Mouse (Mus musculus): ENCODE results near the gene Eml5. TPM values are rescaled to one million over a fixed set of nuclear protein-coding genes. Genes with fewer than 3 reads are reported as not detected.

Gene Eml5
- polyA plus RNA-seq, 1 experiment from 2014 or later, result 3.3 TPM

DNA sequence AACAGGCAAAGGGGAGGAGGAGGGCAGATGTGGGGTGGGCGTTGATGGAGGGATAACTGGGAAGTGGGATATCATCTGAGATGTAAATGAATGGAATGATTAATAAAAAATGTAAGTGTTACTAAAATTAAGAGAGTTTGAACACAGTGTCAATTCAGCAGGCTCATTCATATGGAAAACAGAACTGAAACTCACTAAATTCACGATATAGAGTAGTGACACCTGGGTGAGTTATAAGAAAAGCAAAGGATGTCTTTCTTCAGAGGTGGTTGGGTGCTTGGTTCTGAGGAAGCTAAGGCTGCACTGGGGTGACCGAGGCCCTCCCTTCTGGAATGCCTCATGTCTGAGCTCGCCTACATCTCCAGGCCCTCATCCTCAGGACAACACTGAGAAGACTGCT is 37.8 kb downstream of the Eml5 start:
- no peak overlapping the region for H3K4me2 ChIP-seq (ENCODE audit: low read depth, low read length)
- H3K27ac ChIP-seq (replicated peaks; ENCODE audit: low read depth, low read length), result no peak overlapping the region
- H3K4me3 ChIP-seq (ENCODE audit: low read depth, low read length), result no peak overlapping the region
- WGBS, result 87% methylated on average over 4 of the region's 4 CpGs
- H3K36me3 ChIP-seq (replicated peaks; ENCODE audit: control insufficient read depth, insufficient read depth, low read depth, low read length), result no peaks in the 10 kb centered on the region
- no peaks in the 10 kb centered on the region for H3K4me1 ChIP-seq (ENCODE audit: control insufficient read depth, insufficient read depth, low read length)
- no peaks in the 10 kb centered on the region for H3K27me3 ChIP-seq (ENCODE audit: control insufficient read depth, insufficient read depth, low read length)
- H3K9ac ChIP-seq (replicated peaks; ENCODE audit: low read length), result no peak overlapping the region
- DNase-seq (ENCODE audit: low spot score), result no peak
- no peaks in the 10 kb centered on the region for H3K9me3 ChIP-seq (replicated peaks; ENCODE audit: control insufficient read depth, low read length)
- ATAC-seq (replicated peaks; ENCODE audit: insufficient number of reproducible peaks, low FRiP score, low TSS enrichment, low read depth), result no peak

DNA sequence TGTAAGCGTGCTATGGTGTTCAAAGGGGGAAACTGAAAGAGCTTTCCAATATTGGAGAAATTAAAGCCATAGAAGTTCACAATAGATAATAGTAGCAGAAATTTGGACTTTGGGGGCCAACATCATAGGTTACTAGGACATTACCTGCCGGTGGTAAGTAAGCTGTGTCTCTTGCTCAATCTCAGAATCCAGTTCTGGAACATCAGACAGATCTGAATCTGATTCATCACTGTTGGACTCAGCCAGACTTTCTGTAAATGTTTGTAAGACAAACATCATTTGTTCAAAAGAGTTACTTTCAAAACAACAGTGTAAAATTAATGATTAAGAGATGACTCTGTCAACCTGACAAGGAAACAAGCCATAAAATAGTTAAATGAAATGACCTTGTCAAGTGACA is 41.0 kb downstream of the Eml5 start:
- Histone ChIP-seq H3K4me1 (ENCODE audit: control insufficient read depth, insufficient read depth, low read length) (no peaks in the 10 kb centered on the region), H3K27ac (replicated peaks; ENCODE audit: low read depth, low read length) (no peak overlapping the region), H3K4me2 (ENCODE audit: low read depth, low read length) (no peak overlapping the region), H3K9ac (replicated peaks; ENCODE audit: low read length) (no peak overlapping the region), H3K27me3 (ENCODE audit: control insufficient read depth, insufficient read depth, low read length) (no peaks in the 10 kb centered on the region), H3K9me3 (replicated peaks; ENCODE audit: control insufficient read depth, low read length) (no peaks in the 10 kb centered on the region), H3K36me3 (replicated peaks; ENCODE audit: control insufficient read depth, insufficient read depth, low read depth, low read length) (no peaks in the 10 kb centered on the region), H3K4me3 (ENCODE audit: low read depth, low read length) (no peak overlapping the region)
- ATAC-seq (replicated peaks; ENCODE audit: insufficient number of reproducible peaks, low FRiP score, low TSS enrichment, low read depth) (no peak), DNase-seq (ENCODE audit: low spot score) (no peak)
- WGBS, result 81% methylated on average over 2 of the region's 2 CpGs

DNA sequence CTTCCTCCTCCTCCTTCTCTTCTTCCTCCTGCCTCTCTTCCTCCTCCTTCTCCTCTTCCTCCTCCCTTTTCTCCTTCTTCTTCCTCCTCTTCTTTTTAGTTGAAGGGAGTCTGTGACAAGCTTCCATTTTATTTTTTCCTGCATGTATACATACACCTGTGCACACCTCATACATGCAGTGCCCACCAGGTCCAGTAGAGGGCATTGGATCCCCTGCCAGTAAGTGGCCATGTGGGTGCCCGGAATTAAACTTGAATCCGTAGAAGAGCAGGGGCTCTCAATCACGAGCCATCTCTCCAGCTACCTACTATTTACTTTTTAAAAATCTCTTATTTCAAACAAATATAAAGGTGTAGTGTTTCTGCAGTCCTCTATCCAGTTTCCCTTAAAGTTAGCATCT is 50.5 kb downstream of the Eml5 start:
- no peak overlapping the region for H3K27ac ChIP-seq (replicated peaks; ENCODE audit: low read depth, low read length)
- H3K9ac ChIP-seq (replicated peaks; ENCODE audit: low read length), result no peak overlapping the region
- ATAC-seq (replicated peaks; ENCODE audit: insufficient number of reproducible peaks, low FRiP score, low TSS enrichment, low read depth), result no peak
- H3K4me1 ChIP-seq (ENCODE audit: control insufficient read depth, insufficient read depth, low read length), result no peaks in the 10 kb centered on the region
- peak; percentile 69 for DNase-seq (ENCODE audit: low spot score)
- H3K9me3 ChIP-seq (replicated peaks; ENCODE audit: control insufficient read depth, low read length), result no peaks in the 10 kb centered on the region
- no peak overlapping the region for H3K4me3 ChIP-seq (ENCODE audit: low read depth, low read length)
- H3K4me2 ChIP-seq (ENCODE audit: low read depth, low read length), result no peak overlapping the region
- H3K36me3 ChIP-seq (replicated peaks; ENCODE audit: control insufficient read depth, insufficient read depth, low read depth, low read length), result no peaks in the 10 kb centered on the region
- WGBS, result 30% methylated on average over 3 of the region's 3 CpGs
- no peaks in the 10 kb centered on the region for H3K27me3 ChIP-seq (ENCODE audit: control insufficient read depth, insufficient read depth, low read length)

- Histone ChIP-seq H3K36me3 (replicated peaks; ENCODE audit: control insufficient read depth, insufficient read depth, low read depth, low read length) (no peaks in the 10 kb centered on the region), H3K4me1 (ENCODE audit: control insufficient read depth, insufficient read depth, low read length) (no peaks in the 10 kb centered on the region), H3K4me3 (ENCODE audit: low read depth, low read length) (no peak overlapping the region), H3K27ac (replicated peaks; ENCODE audit: low read depth, low read length) (no peak overlapping the region), H3K4me2 (ENCODE audit: low read depth, low read length) (no peak overlapping the region), H3K9me3 (replicated peaks; ENCODE audit: control insufficient read depth, low read length) (no peaks in the 10 kb centered on the region), H3K9ac (replicated peaks; ENCODE audit: low read length) (no peak overlapping the region), H3K27me3 (ENCODE audit: control insufficient read depth, insufficient read depth, low read length) (no peaks in the 10 kb centered on the region)
- 94% methylated on average over 3 of the region's 3 CpGs for WGBS
- DNase-seq (ENCODE audit: low spot score) (no peak), ATAC-seq (replicated peaks; ENCODE audit: insufficient number of reproducible peaks, low FRiP score, low TSS enrichment, low read depth) (no peak)
Measured at GRCm38 (mm10) chr12:98844774-98845173, 56.5 kb downstream of the Eml5 start.

DNA sequence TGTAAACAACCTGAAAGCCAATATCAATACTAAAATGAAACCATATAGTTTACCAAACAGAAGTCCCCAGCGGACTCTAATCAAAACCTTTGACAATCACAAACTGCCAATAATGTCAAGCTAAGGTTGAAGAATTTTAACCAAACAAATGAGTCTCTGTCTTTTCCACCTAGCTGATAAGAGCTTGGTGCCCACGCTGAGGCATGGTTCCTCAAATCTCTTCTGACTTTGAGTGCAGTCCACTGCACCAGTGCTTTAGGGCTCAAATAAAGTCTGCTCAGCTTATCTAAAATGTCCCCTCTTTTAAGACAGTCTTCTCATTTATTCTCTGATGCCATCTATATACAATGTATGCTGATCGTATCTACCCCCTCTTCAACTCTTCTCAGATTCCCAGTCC is 61.1 kb downstream of the Eml5 start:
- Histone ChIP-seq H3K27me3 (ENCODE audit: control insufficient read depth, insufficient read depth, low read length) (no peaks in the 10 kb centered on the region), H3K36me3 (replicated peaks; ENCODE audit: control insufficient read depth, insufficient read depth, low read depth, low read length) (no peaks in the 10 kb centered on the region), H3K4me2 (ENCODE audit: low read depth, low read length) (no peak overlapping the region), H3K4me3 (ENCODE audit: low read depth, low read length) (no peak overlapping the region), H3K9me3 (replicated peaks; ENCODE audit: control insufficient read depth, low read length) (no peaks in the 10 kb centered on the region), H3K4me1 (ENCODE audit: control insufficient read depth, insufficient read depth, low read length) (no peaks in the 10 kb centered on the region), H3K9ac (replicated peaks; ENCODE audit: low read length) (no peak overlapping the region), H3K27ac (replicated peaks; ENCODE audit: low read depth, low read length) (no peak overlapping the region)
- 84% methylated on average over 3 of the region's 3 CpGs for WGBS
- no peak for DNase-seq (ENCODE audit: low spot score)
- ATAC-seq (replicated peaks; ENCODE audit: insufficient number of reproducible peaks, low FRiP score, low TSS enrichment, low read depth), result no peak

DNA sequence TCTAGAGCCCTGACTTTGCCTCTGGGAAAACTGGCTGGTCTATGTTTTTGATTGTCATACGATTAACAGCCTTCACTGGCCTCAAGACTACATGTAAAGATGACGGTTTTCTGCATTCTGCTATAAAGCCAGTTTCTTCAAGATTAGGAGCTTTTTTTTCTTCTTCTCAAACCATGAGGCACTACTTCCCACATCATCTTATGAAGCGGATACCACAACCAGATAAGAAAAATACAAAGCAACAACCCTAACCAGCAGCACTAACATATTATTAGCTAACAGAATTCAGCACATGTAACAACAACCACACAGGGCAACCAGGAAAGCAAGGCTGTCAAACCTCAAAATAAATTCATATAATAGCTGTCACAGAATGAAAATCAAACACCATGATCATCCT is 63.3 kb downstream of the Eml5 start:
- WGBS, result 86% methylated on average over 3 of the region's 3 CpGs

GRCm38 (mm10) chr12:98835466-98835865 is 65.8 kb downstream of the Eml5 start:
- Histone ChIP-seq H3K9me3 (replicated peaks; ENCODE audit: control insufficient read depth, low read length) (no peaks in the 10 kb centered on the region), H3K27ac (replicated peaks; ENCODE audit: low read depth, low read length) (no peak overlapping the region), H3K9ac (replicated peaks; ENCODE audit: low read length) (no peak overlapping the region), H3K4me2 (ENCODE audit: low read depth, low read length) (no peak overlapping the region), H3K27me3 (ENCODE audit: control insufficient read depth, insufficient read depth, low read length) (no peaks in the 10 kb centered on the region), H3K4me3 (ENCODE audit: low read depth, low read length) (no peak overlapping the region), H3K4me1 (ENCODE audit: control insufficient read depth, insufficient read depth, low read length) (no peaks in the 10 kb centered on the region), H3K36me3 (replicated peaks; ENCODE audit: control insufficient read depth, insufficient read depth, low read depth, low read length) (no peaks in the 10 kb centered on the region)
- DNase-seq (ENCODE audit: low spot score) (no peak), ATAC-seq (replicated peaks; ENCODE audit: insufficient number of reproducible peaks, low FRiP score, low TSS enrichment, low read depth) (no peak)
- WGBS, result 82% methylated on average over 2 of the region's 2 CpGs

More for the DNA sequence above, 63.3 kb downstream of the Eml5 start:
- Histone ChIP-seq H3K27me3 (ENCODE audit: control insufficient read depth, insufficient read depth, low read length) (no peaks in the 10 kb centered on the region), H3K4me2 (ENCODE audit: low read depth, low read length) (no peak overlapping the region), H3K9ac (replicated peaks; ENCODE audit: low read length) (no peak overlapping the region), H3K9me3 (replicated peaks; ENCODE audit: control insufficient read depth, low read length) (no peaks in the 10 kb centered on the region), H3K36me3 (replicated peaks; ENCODE audit: control insufficient read depth, insufficient read depth, low read depth, low read length) (no peaks in the 10 kb centered on the region), H3K4me1 (ENCODE audit: control insufficient read depth, insufficient read depth, low read length) (no peaks in the 10 kb centered on the region), H3K27ac (replicated peaks; ENCODE audit: low read depth, low read length) (no peak overlapping the region), H3K4me3 (ENCODE audit: low read depth, low read length) (no peak overlapping the region)
- ATAC-seq (replicated peaks; ENCODE audit: insufficient number of reproducible peaks, low FRiP score, low TSS enrichment, low read depth) (no peak), DNase-seq (ENCODE audit: low spot score) (no peak)

- no peaks in the 10 kb centered on the region for H3K27me3 ChIP-seq (ENCODE audit: control insufficient read depth, insufficient read depth, low read length)
- no peaks in the 10 kb centered on the region for H3K4me1 ChIP-seq (ENCODE audit: control insufficient read depth, insufficient read depth, low read length)
- no peak overlapping the region for H3K4me3 ChIP-seq (ENCODE audit: low read depth, low read length)
Measured at GRCm38 (mm10) chr12:98834879-98835278, 66.4 kb downstream of the Eml5 start.

More at GRCm38 (mm10) chr12:98834879-98835278, 66.4 kb downstream of the Eml5 start:
- WGBS, result 90% methylated on average over 2 of the region's 2 CpGs
- Histone ChIP-seq H3K9ac (replicated peaks; ENCODE audit: low read length) (no peak overlapping the region), H3K27ac (replicated peaks; ENCODE audit: low read depth, low read length) (no peak overlapping the region), H3K9me3 (replicated peaks; ENCODE audit: control insufficient read depth, low read length) (no peaks in the 10 kb centered on the region), H3K36me3 (replicated peaks; ENCODE audit: control insufficient read depth, insufficient read depth, low read depth, low read length) (no peaks in the 10 kb centered on the region), H3K4me2 (ENCODE audit: low read depth, low read length) (no peak overlapping the region)
- DNase-seq (ENCODE audit: low spot score) (no peak), ATAC-seq (replicated peaks; ENCODE audit: insufficient number of reproducible peaks, low FRiP score, low TSS enrichment, low read depth) (no peak)
